Mouse (Mus musculus) lung, postnatal 14 days (tissue): Measurements from ENCODE around the gene Dbx2.

Experiments
- DNase-seq: peaks from one replicate; pipeline ENCODE4 v3.0.0; 2021

Dbx2 gene

GRCm38 (mm10) chr15:95655860-95656259, at the start of gene Dbx2:
Dbx2 (minus strand) TSS chr15:95655960.
- DNase-seq, result no peak

GRCm38 (mm10) chr15:95702206-95702605, 46.4 kb upstream of the Dbx2 start:
- DNase-seq, result no peak

GRCm38 (mm10) chr15:95701573-95701972, 45.8 kb upstream of the Dbx2 start:
- no peak for DNase-seq

GRCm38 (mm10) chr15:95699371-95699770, 43.6 kb upstream of the Dbx2 start:
- DNase-seq, result no peak

- no peak for DNase-seq
Measured at GRCm38 (mm10) chr15:95693759-95694158, 38.0 kb upstream of the Dbx2 start.

GRCm38 (mm10) chr15:95691594-95691993, 35.8 kb upstream of the Dbx2 start:
- no peak for DNase-seq

- DNase-seq, result no peak
Measured at GRCm38 (mm10) chr15:95691129-95691528, 35.4 kb upstream of the Dbx2 start.

GRCm38 (mm10) chr15:95682620-95683019, 26.9 kb upstream of the Dbx2 start:
- no peak for DNase-seq

GRCm38 (mm10) chr15:95675645-95676044, 19.9 kb upstream of the Dbx2 start:
- no peak for DNase-seq

GRCm38 (mm10) chr15:95675176-95675575, 19.4 kb upstream of the Dbx2 start:
- DNase-seq, result no peak

- DNase-seq, result no peak
Measured at GRCm38 (mm10) chr15:95667209-95667608, 11.4 kb upstream of the Dbx2 start.

- no peak for DNase-seq
Measured at GRCm38 (mm10) chr15:95665002-95665401, 9.2 kb upstream of the Dbx2 start.

GRCm38 (mm10) chr15:95661718-95662117, 6.0 kb upstream of the Dbx2 start:
- no peak for DNase-seq

- no peak for DNase-seq
Measured at GRCm38 (mm10) chr15:95660368-95660767, 4.6 kb upstream of the Dbx2 start.

GRCm38 (mm10) chr15:95654211-95654897, 1.4 kb downstream of the Dbx2 start:
- DNase-seq, result no peak

GRCm38 (mm10) chr15:95653812-95654210, 1.9 kb downstream of the Dbx2 start:
- no peak for DNase-seq

- no peak for DNase-seq
Measured at GRCm38 (mm10) chr15:95652898-95653707, 2.7 kb downstream of the Dbx2 start.

GRCm38 (mm10) chr15:95651824-95652223, 3.9 kb downstream of the Dbx2 start:
- no peak for DNase-seq

- DNase-seq, result no peak
Measured at GRCm38 (mm10) chr15:95643505-95644029, 12.2 kb downstream of the Dbx2 start.

GRCm38 (mm10) chr15:95640347-95640746, 15.4 kb downstream of the Dbx2 start:
- DNase-seq, result no peak

- DNase-seq, result no peak
Measured at GRCm38 (mm10) chr15:95639829-95640134, 16.0 kb downstream of the Dbx2 start.

GRCm38 (mm10) chr15:95639115-95639828, 16.5 kb downstream of the Dbx2 start:
- no peak for DNase-seq

GRCm38 (mm10) chr15:95624396-95624795, 31.4 kb downstream of the Dbx2 start:
- no peak for DNase-seq

- DNase-seq, result no peak
Measured at GRCm38 (mm10) chr15:95622797-95623196, 33.0 kb downstream of the Dbx2 start.
